Mouse (Mus musculus) ES-E14 (cell line): ENCODE data around the gene Zfp978. TPM values are rescaled to one million over a fixed set of nuclear protein-coding genes. Genes with fewer than 3 reads are reported as not detected.
"Not testable (repeated sequence)": the region's sequence is repeated elsewhere in the genome, so short reads cannot be mapped to it uniquely, and the experiment has no call there.

Experiments
- DNase-seq: peaks from one replicate; pipeline ENCODE4 v3.0.0-alpha.2; 2013; ENCODE audit warnings: low read depth, low spot score
- H3K27ac ChIP-seq: 2 replicates; pipeline ENCODE4 v1.5.1; 2012; ENCODE audit warnings: low read depth, mild to moderate bottlenecking, low read length, moderate library complexity, mixed read lengths; ENCODE audit not compliant: poor library complexity, insufficient read depth, severe bottlenecking
- H3K36me3 ChIP-seq: 2 replicates; pipeline ENCODE4 v1.6.1; 2012; ENCODE audit warnings: mild to moderate bottlenecking, low read length, moderate library complexity, mixed read lengths; ENCODE audit not compliant: control insufficient read depth, poor library complexity, insufficient read depth, severe bottlenecking
- H3K4me1 ChIP-seq, 2 experiments: fragments of 150-350 bp in 1 of 2; sonication (generic) in 1 of 2; 2 replicates each; pipeline ENCODE4 v1.6.1; 2012; ENCODE audit warnings: low read length in 2 of 2, mild to moderate bottlenecking in 1 of 2, mixed read lengths in 1 of 2; ENCODE audit not compliant: control insufficient read depth in 2 of 2, insufficient read depth in 2 of 2, poor library complexity in 1 of 2
- H3K4me3 ChIP-seq, 2 experiments: fragments of 150-350 bp in 1 of 2; sonication (generic) in 1 of 2; 2 replicates each; pipeline ENCODE4 v1.5.1; 2012; ENCODE audit warnings: low read length in 2 of 2, low read depth in 1 of 2, mild to moderate bottlenecking in 1 of 2, mixed read lengths in 1 of 2; ENCODE audit not compliant: insufficient read depth in 1 of 2, poor library complexity in 1 of 2, severe bottlenecking in 1 of 2
- H3K9ac ChIP-seq: 2 replicates; pipeline ENCODE4 v1.6.1; 2012; ENCODE audit warnings: low read depth, mild to moderate bottlenecking, low read length, mixed read lengths; ENCODE audit not compliant: poor library complexity, insufficient read depth, severe bottlenecking
- H3K9me3 ChIP-seq: fragments of 150-350 bp; sonication (generic); 2 replicates; pipeline ENCODE4 v1.6.1; 2012; ENCODE audit warnings: low read depth, mild to moderate bottlenecking, low read length; ENCODE audit not compliant: control insufficient read depth, insufficient read depth
- HCFC1 ChIP-seq: IDR thresholded peaks from 2 replicates; pipeline ENCODE4 v1.6.1; 2012; ENCODE audit warnings: low read length, inconsistent platforms, borderline replicate concordance; ENCODE audit not compliant: insufficient read depth
- MAFK ChIP-seq: IDR thresholded peaks from 2 replicates; pipeline ENCODE4 v1.6.1; 2014; ENCODE audit warnings: mild to moderate bottlenecking, low read depth, low read length, inconsistent platforms; ENCODE audit not compliant: insufficient read depth
- ZC3H11A ChIP-seq: IDR thresholded peaks from 2 replicates; pipeline ENCODE4 v1.6.1; 2012; ENCODE audit warnings: low read depth, mild to moderate bottlenecking, inconsistent platforms, low read length, borderline replicate concordance
- ZNF384 ChIP-seq: IDR thresholded peaks from 2 replicates; pipeline ENCODE4 v1.6.1; 2012; ENCODE audit warnings: low read depth, low read length, inconsistent platforms
- in situ Hi-C, 2 experiments: fragments of 600-800 bp; cut with MboI; formaldehyde crosslinking; loops; one replicate each; pipeline ENCODE4 v1.15.1; 2025; ENCODE audit warnings: low sequenced_read_pairs in 2 of 2, inconsistent platforms in 1 of 2; ENCODE audit not compliant: unreplicated experiment in 2 of 2
- total RNA-seq: library from RNA; depleted of rRNA; stranded (reverse); fragments of 300-350 nt; gene quantifications from 2 replicates; pipeline ENCODE4 v1.2.3, GENCODE M21; 2012

Zfp978 gene
- total RNA-seq, 1 experiment: 297 TPM

GRCm38 (mm10) chr4:147338032-147338610, 23.0 kb upstream of the Zfp978 start:
- no peak for DNase-seq
- in situ Hi-C loops: loop anchor here in 1 of 2 experiments (25.0 kb wide), 1 partner anchor 1801 kb away; no protein-coding TSS in a partner anchor
- Histone ChIP-seq H3K4me1 (no peaks in the 10 kb centered on the region), H3K9ac (no peak overlapping the region), H3K36me3 (no peaks in the 10 kb centered on the region), H3K27ac (no peak overlapping the region), H3K9me3 (peaks cover 17% of the 10 kb centered on the region), H3K4me3 (no peak overlapping the region)
- TF ChIP-seq HCFC1 (no peak), MAFK (no peak), ZC3H11A (no peak), ZNF384 (no peak)

GRCm38 (mm10) chr4:147338706-147339105, 22.4 kb upstream of the Zfp978 start:
- H3K27ac ChIP-seq, H3K4me1 ChIP-seq, H3K36me3 ChIP-seq, H3K4me3 ChIP-seq, DNase-seq, H3K9ac ChIP-seq: not testable (repeated sequence)
- in situ Hi-C loops: loop anchor here in 1 of 2 experiments (25.0 kb wide), 1 partner anchor 1801 kb away; no protein-coding TSS in a partner anchor
- peaks cover 12% of the 10 kb centered on the region for H3K9me3 ChIP-seq

- H3K27ac ChIP-seq, H3K4me3 ChIP-seq, H3K36me3 ChIP-seq, DNase-seq, H3K9ac ChIP-seq, H3K4me1 ChIP-seq: not testable (repeated sequence)
- in situ Hi-C loops: loop anchor here in 1 of 2 experiments (25.0 kb wide), 1 partner anchor 1802 kb away; no protein-coding TSS in a partner anchor
- peaks cover 12% of the 10 kb centered on the region for H3K9me3 ChIP-seq
Measured at GRCm38 (mm10) chr4:147339601-147340219, 21.4 kb upstream of the Zfp978 start.

- DNase-seq, H3K9me3 ChIP-seq, H3K9ac ChIP-seq, H3K36me3 ChIP-seq, H3K4me3 ChIP-seq, H3K4me1 ChIP-seq, H3K27ac ChIP-seq: not testable (repeated sequence)
- in situ Hi-C loops: loop anchor here in 1 of 2 experiments (25.0 kb wide), 1 partner anchor 1803 kb away; no protein-coding TSS in a partner anchor
- TF ChIP-seq ZC3H11A: peak; percentile 29; the same call in 1 of the 2 replicates
Measured at GRCm38 (mm10) chr4:147340236-147340635, 20.9 kb upstream of the Zfp978 start.

GRCm38 (mm10) chr4:147340876-147341275, 20.2 kb upstream of the Zfp978 start:
- H3K9me3 ChIP-seq, H3K4me1 ChIP-seq, H3K36me3 ChIP-seq, DNase-seq, H3K9ac ChIP-seq, H3K27ac ChIP-seq, H3K4me3 ChIP-seq: not testable (repeated sequence)
- in situ Hi-C loops: loop anchor here in 1 of 2 experiments (25.0 kb wide), 1 partner anchor 1804 kb away; no protein-coding TSS in a partner anchor

GRCm38 (mm10) chr4:147343042-147343908, 17.8 kb upstream of the Zfp978 start:
- not testable (repeated sequence) for H3K4me1 ChIP-seq

GRCm38 (mm10) chr4:147345061-147345554, 16.0 kb upstream of the Zfp978 start:
- not testable (repeated sequence) for H3K27ac ChIP-seq, H3K4me1 ChIP-seq, H3K36me3 ChIP-seq, H3K9ac ChIP-seq, H3K4me3 ChIP-seq, DNase-seq, H3K9me3 ChIP-seq
- in situ Hi-C loops: loop anchor here in 1 of 2 experiments (25.0 kb wide), 1 partner anchor 1808 kb away; no protein-coding TSS in a partner anchor

More at GRCm38 (mm10) chr4:147343042-147343908, 17.8 kb upstream of the Zfp978 start:
- not testable (repeated sequence) for H3K36me3 ChIP-seq, H3K27ac ChIP-seq, DNase-seq, H3K4me3 ChIP-seq, H3K9me3 ChIP-seq, H3K9ac ChIP-seq
- in situ Hi-C loops: loop anchor here in 1 of 2 experiments (25.0 kb wide), 1 partner anchor 1806 kb away; no protein-coding TSS in a partner anchor
